In the genomic region with DNA sequence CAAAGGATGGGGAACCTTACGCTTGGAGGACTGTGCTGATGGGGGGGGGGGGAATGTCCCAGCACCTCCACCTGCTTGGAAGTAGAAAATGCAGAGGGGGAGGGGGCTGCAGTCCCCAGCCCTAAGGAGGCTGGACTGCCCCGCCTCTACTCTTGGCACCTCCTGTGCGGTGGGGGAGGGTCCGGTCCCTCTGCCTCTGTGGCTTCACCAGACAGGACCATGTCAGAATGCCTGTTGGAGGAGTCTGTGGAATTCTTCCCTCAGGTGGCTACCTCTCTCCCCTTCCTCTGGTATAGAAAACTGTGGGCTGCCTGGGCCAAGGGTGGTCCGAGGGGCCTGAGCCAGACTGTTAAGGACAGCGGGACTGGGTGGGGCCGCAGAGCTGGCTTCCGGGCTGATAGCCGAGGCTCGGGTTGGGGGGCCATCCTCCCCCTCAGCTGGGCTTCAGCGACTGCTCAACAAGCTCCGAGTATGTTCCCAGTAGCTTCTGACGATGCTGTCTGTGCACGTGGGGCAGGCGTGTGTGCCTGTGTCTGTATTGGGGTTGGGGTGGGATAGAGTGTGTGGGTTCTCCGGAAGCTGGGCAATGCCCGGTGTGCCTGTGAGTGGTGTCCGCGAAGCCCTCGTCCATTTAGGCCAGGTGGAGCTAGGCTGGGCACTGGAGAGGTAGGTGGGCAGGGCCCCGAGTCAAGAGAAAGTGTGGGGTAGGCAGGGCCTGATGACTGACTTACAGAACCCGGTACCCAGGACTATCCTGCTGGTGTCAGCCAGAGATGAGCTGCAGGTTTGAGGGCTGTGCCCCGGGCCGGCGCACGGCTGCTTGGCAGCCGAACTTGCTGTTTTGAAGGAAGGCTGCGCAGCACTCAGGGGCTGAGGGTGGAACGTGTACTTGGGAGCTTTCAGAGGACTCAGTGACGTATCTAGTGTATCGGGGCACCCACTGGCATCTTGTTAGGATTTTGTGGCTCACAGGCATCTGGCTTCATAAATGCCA, we compare ENCODE assay signal across 8 mouse cellular contexts. TPM values are rescaled to one million over a fixed set of nuclear protein-coding genes. Genes with fewer than 3 reads are reported as not detected.
DNase-seq lines count a peak whose midpoint lies in the region; ATAC-seq and TF ChIP-seq lines count a peak whose summit lies in the region.

No protein-coding gene starts in this region.

- H3K36me3 ChIP-seq in forebrain, postnatal 0 days (ENCODE audit: insufficient read depth), result no peaks in the 10 kb centered on the region
- no peaks in the 10 kb centered on the region for H3K36me3 ChIP-seq in midbrain, embryonic 14.5 days (ENCODE audit: control insufficient read depth, insufficient read depth, low read length)

- H3K27ac ChIP-seq in forebrain, postnatal 0 days (ENCODE audit: low read depth, low read length), result 0 out of 2 replicates have a peak overlapping the region, but pooled peaks have one; percentile 30
- H3K27ac ChIP-seq in midbrain, embryonic 14.5 days (replicated peaks; ENCODE audit: low read depth, low read length), result no peak overlapping the region

- 0 out of 2 replicates have a peak, but pooled peaks have one; percentile 28 for ATAC-seq in forebrain, postnatal 0 days
- peak; percentile 32; the same call in 1 of the 2 replicates for ATAC-seq in midbrain, embryonic 14.5 days (ENCODE audit: low FRiP score, low TSS enrichment)

- 0 out of 2 replicates have a peak, but pooled peaks cover 3% of the 10 kb centered on the region for H3K4me1 ChIP-seq in forebrain, postnatal 0 days (ENCODE audit: insufficient read depth)
- H3K4me1 ChIP-seq in midbrain, embryonic 14.5 days (ENCODE audit: control insufficient read depth, insufficient read depth, low read length), result 0 out of 2 replicates have a peak, but pooled peaks cover 6% of the 10 kb centered on the region

- peak overlapping the region; percentile 82 for H3K4me3 ChIP-seq in forebrain, postnatal 0 days (ENCODE audit: low read depth, low read length)
- peak overlapping the region; percentile 77 for H3K4me3 ChIP-seq in midbrain, embryonic 14.5 days (replicated peaks; ENCODE audit: low read depth, low read length)

- H3K9me3 ChIP-seq in forebrain, postnatal 0 days (ENCODE audit: low read length), result no peaks in the 10 kb centered on the region
- H3K9me3 ChIP-seq in midbrain, embryonic 14.5 days (ENCODE audit: control insufficient read depth, low read length), result no peaks in the 10 kb centered on the region

- TF ChIP-seq CTCF in forebrain, postnatal 0 days (IDR thresholded peaks at IDR 0.05; ENCODE audit: low read depth), result no peak

- peak overlapping the region; percentile 79 for H3K4me2 ChIP-seq in forebrain, postnatal 0 days (ENCODE audit: low read depth)
- H3K4me2 ChIP-seq in midbrain, embryonic 14.5 days (ENCODE audit: low read length), result peak overlapping the region; percentile 96

- H3K27me3 ChIP-seq in forebrain, postnatal 0 days (ENCODE audit: insufficient read depth, low read length), result no peaks in the 10 kb centered on the region; the same call in 1 of the 2 replicates
- H3K27me3 ChIP-seq in midbrain, embryonic 14.5 days (ENCODE audit: control insufficient read depth, insufficient read depth, low read length), result peaks cover 24% of the 10 kb centered on the region

- 8% methylated on average over 31 of the region's 31 CpGs for WGBS in forebrain, postnatal 0 days
- WGBS in midbrain, embryonic 14.5 days, result 9% methylated on average over 31 of the region's 31 CpGs

- peak; percentile 10 to 11 for DNase-seq in kidney, postnatal 4 days
- no peak for DNase-seq in kidney, postnatal 25 days
- peak; percentile 43 to 48 for DNase-seq in cerebellum, postnatal 25 days
- DNase-seq in forebrain, postnatal 0 days, result peak; percentile 35
- peak; percentile 30 for DNase-seq in midbrain, embryonic 14.5 days
- no peak for DNase-seq in embryo, embryonic 10.5 days (ENCODE audit: low spot score)
- DNase-seq in gastrocnemius, postnatal 25 days, result no peak
- DNase-seq in thymus, postnatal 14 days, result no peak

- peak overlapping the region; percentile 82 for H3K9ac ChIP-seq in forebrain, postnatal 0 days
- peak overlapping the region; percentile 80; the same call in 1 of the 2 replicates for H3K9ac ChIP-seq in midbrain, embryonic 14.5 days (replicated peaks; ENCODE audit: low read length)

RNA-seq across cellular contexts. Expression of a gene that starts 1.5 kb away (rescaled TPM):
- 218 and 235 TPM in 2 replicates for total RNA-seq in forebrain, postnatal 0 days (2014; rRNA removed)
- polyA plus RNA-seq in forebrain, postnatal 0 days (2015; fragmentation: Nextera tagmentation; extraction: Ambion mirVana), result 327 and 354 TPM in 2 replicates
- polyA plus RNA-seq in midbrain, embryonic 14.5 days (2014; fragmentation: Nextera tagmentation; extraction: Ambion mirVana), result 272 and 276 TPM in 2 replicates
- 10 to 100 TPM; 50.4 to 55.7 TPM for total RNA-seq in gastrocnemius, postnatal 25 days (2021)

Comparison
In these comparisons a context has a peak if more than half of its experiments do, and no peak if none do; other contexts are left out.
1. DNase-seq: peak in kidney, postnatal 4 days (2 of 2), cerebellum, postnatal 25 days (2 of 2), forebrain, postnatal 0 days (single experiment) and midbrain, embryonic 14.5 days (single experiment); none in kidney, postnatal 25 days (0 of 2), embryo, embryonic 10.5 days (single experiment), gastrocnemius, postnatal 25 days (single experiment) and thymus, postnatal 14 days (single experiment).